Mouse (Mus musculus): ENCODE results near the gene Tbc1d10c. TPM values are rescaled to one million over a fixed set of nuclear protein-coding genes. Genes with fewer than 3 reads are reported as not detected.
"Not testable (repeated sequence)": the region's sequence is repeated elsewhere in the genome, so short reads cannot be mapped to it uniquely, and the experiment has no call there.

Tbc1d10c gene
- polyA plus RNA-seq, 1 experiment = 4.5 TPM

DNA sequence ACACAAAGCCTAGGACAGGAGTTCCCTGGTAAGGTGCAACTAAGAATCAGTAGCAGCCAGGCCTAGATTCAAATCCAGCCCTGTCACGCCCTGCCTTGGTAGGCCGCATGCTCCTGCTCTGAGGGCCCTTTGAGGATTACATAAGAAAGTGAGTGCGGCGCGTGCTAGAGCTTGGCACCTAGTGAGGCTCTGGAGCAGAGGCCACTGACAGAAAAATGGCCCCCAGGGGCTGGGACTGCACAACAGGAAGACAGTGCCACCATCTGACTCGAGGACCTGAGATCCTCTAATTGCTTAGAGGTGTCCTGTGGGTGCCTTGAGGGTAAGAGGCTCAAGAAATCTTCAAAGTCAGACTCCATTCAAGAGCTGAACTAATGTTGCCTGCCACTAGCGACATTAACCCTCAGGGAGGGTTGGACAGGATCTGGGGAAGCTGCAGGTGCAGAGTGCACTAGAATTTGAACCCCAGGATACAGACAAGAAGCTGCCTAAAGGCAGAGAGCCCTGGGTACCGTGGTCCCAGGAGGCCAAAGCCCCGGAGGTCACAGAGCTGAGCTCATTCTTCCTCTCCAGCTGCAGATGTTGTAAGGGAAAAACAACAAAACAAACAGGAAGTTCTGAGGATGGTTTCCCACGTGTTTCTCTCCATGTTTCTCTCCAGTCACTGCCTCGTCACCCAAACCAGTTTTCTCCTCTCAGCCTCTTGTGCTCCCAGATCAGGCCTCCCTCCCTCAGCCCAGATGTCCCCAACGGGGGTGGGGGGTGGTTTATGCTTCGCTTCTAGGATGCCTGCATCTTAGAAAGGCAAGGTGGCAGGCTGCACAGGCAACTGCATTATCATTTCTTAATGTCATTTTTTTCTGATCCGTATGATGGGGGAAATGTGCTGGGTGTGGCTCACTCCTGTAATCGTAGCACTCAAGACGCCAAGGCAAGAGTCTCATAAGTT, 46.3 kb downstream of the Tbc1d10c start:
- DNase-seq (ENCODE audit: low read depth) = no peak

- DNase-seq (ENCODE audit: low read depth) = no peak
These were observed 47.3 kb downstream of the Tbc1d10c start, which contains the start of gene Cabp4 for GRCm38 (mm10) chr19:4143759-4144268. Gene Cabp4 (minus strand): TSS chr19:4144033.

- no peak for DNase-seq (ENCODE audit: low read depth)
These were observed 48.5 kb downstream of the Tbc1d10c start for GRCm38 (mm10) chr19:4142416-4143173.

DNA sequence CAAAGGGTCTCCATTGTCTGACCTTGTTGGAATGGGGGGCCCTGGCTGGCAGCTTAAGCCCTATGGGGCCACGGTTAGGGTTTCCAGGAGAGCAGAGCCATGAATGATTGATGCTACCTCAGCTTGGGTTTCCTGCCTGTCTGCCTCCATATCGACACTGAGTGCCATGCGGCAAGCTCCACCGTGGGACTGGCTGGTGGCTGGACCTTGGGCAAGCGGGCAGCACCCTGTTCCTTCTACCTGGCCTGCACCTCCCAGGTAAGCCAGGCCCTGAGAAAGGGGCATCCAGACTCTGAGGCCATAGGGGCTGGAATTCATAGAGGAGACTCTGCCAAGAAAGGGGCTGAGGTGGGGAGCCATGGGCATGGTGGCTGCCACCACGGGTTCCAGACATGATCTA, 50.9 kb downstream of the Tbc1d10c start:
- no peak for DNase-seq (ENCODE audit: low read depth)

- no peak for DNase-seq (ENCODE audit: low read depth)
These were observed 51.6 kb downstream of the Tbc1d10c start, which contains the start of gene Gpr152 for GRCm38 (mm10) chr19:4139446-4139845. Gene Gpr152 (plus strand): TSS chr19:4139787.

GRCm38 (mm10) chr19:4137913-4138312, 53.2 kb downstream of the Tbc1d10c start:
- no peak for DNase-seq (ENCODE audit: low read depth)

- DNase-seq (ENCODE audit: low read depth) = no peak
These were observed 54.6 kb downstream of the Tbc1d10c start for GRCm38 (mm10) chr19:4136463-4136862.

GRCm38 (mm10) chr19:4135963-4136345, 55.1 kb downstream of the Tbc1d10c start:
- not testable (repeated sequence) for DNase-seq (ENCODE audit: low read depth)

DNA sequence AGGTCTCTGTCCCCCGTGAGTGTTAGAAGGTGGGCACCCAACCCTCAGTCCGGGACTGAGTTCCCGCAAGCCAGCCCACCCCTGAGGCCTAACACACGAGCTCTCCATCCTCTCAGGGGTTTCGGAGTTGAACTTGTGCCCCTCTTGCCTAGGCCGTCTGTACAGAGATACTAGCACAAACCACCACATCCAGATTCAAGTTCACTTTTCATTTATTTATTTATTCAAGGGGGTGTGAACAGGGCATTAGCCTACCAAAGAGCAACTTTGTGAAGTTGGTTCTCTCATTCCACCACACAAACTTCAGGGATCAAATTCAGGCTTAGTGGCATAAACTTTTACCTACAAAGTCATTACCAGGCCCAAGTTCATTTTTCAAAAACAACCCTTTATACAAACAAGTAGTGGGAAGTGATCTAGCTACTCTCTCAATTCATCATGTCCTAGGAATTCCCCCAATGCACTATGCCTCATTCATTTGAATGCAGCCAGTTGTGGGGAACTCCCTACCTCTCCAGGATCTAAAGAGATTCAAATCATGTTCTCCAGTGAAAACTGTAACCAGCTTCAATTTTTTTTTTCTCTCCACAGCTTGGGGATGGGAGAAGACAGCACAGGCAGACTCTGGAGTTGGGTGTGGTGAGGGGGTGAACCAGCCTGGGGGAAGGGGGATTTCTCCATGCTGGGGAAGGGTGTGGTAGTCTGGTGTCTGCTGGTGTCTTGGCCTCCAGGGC, 55.7 kb downstream of the Tbc1d10c start:
- DNase-seq (ENCODE audit: low read depth) = not testable (repeated sequence)

GRCm38 (mm10) chr19:4134354-4134753, 56.7 kb downstream of the Tbc1d10c start:
- no peak for DNase-seq (ENCODE audit: low read depth)

Other genes with a start within 250 kb of the Tbc1d10c start
- 0.51 and 0.86 TPM in 2 replicates for gene Aldh3b3, start 232.6 kb downstream of the Tbc1d10c start, polyA plus RNA-seq (2012; rRNA removed)
- 20.1 and 30.9 TPM in 2 replicates for gene Aldh3b2, start 219.0 kb downstream of the Tbc1d10c start, polyA plus RNA-seq (2012; rRNA removed)
- 45.4 and 50.9 TPM in 2 replicates for gene Acy3, start 204.7 kb downstream of the Tbc1d10c start, polyA plus RNA-seq (2012; rRNA removed)
- not detected in 2 replicates for gene Tbx10, start 198.5 kb downstream of the Tbc1d10c start, polyA plus RNA-seq (2012; rRNA removed)
- 10.2 and 19.7 TPM in 2 replicates for gene Nudt8, start 190.7 kb downstream of the Tbc1d10c start, polyA plus RNA-seq (2012; rRNA removed)
- 1.3 and 1.4 TPM in 2 replicates for gene Gm49405, start 190.7 kb downstream of the Tbc1d10c start, polyA plus RNA-seq (2012; rRNA removed)
- gene Doc2g, start 188.0 kb downstream of the Tbc1d10c start, polyA plus RNA-seq (2012; rRNA removed) = 5.5 and 6.1 TPM in 2 replicates
- 152 and 165 TPM in 2 replicates for gene Ndufv1, start 178.5 kb downstream of the Tbc1d10c start, polyA plus RNA-seq (2012; rRNA removed)
- 787 and 813 TPM in 2 replicates for gene Gstp1, start 153.3 kb downstream of the Tbc1d10c start, polyA plus RNA-seq (2012; rRNA removed)
- gene Gstp2, start 145.3 kb downstream of the Tbc1d10c start, polyA plus RNA-seq (2012; rRNA removed) = 14.7 and 39.9 TPM in 2 replicates
- 0.93 and 3.0 TPM in 2 replicates for gene Gstp3, start 131.7 kb downstream of the Tbc1d10c start, polyA plus RNA-seq (2012; rRNA removed)
- gene Cabp2, start 109.7 kb downstream of the Tbc1d10c start, polyA plus RNA-seq (2012; rRNA removed) = not detected in 2 replicates
- gene Cdk2ap2, start 94.1 kb downstream of the Tbc1d10c start, polyA plus RNA-seq (2012; rRNA removed) = 162 and 208 TPM in 2 replicates
- 68.4 and 81.9 TPM in 2 replicates for gene Pitpnm1, start 91.3 kb downstream of the Tbc1d10c start, polyA plus RNA-seq (2012; rRNA removed)
- 99.1 and 121 TPM in 2 replicates for gene Aip, start 65.4 kb downstream of the Tbc1d10c start, polyA plus RNA-seq (2012; rRNA removed)
- 0.20 and 0.39 TPM in 2 replicates for gene Gpr152, start 51.5 kb downstream of the Tbc1d10c start, polyA plus RNA-seq (2012; rRNA removed)
- 0.15 and 0.28 TPM in 2 replicates for gene Cabp4, start 47.3 kb downstream of the Tbc1d10c start, polyA plus RNA-seq (2012; rRNA removed)
- 251 and 287 TPM in 2 replicates for gene Coro1b, start 42.7 kb downstream of the Tbc1d10c start, polyA plus RNA-seq (2012; rRNA removed)
- 5.8 and 5.9 TPM in 2 replicates for gene Ptprcap, start 37.7 kb downstream of the Tbc1d10c start, polyA plus RNA-seq (2012; rRNA removed)
- gene Rps6kb2, start 27.9 kb downstream of the Tbc1d10c start, polyA plus RNA-seq (2012; rRNA removed) = 31.1 and 32.0 TPM in 2 replicates
- 8.4 and 10.0 TPM in 2 replicates for gene Carns1, start 15.8 kb downstream of the Tbc1d10c start, polyA plus RNA-seq (2012; rRNA removed)
- 570 and 585 TPM in 2 replicates for gene Ppp1ca, start 781 bp upstream of the Tbc1d10c start, polyA plus RNA-seq (2012; rRNA removed)
- 27.3 and 31.9 TPM in 2 replicates for gene Rad9a, start 10.4 kb upstream of the Tbc1d10c start, polyA plus RNA-seq (2012; rRNA removed)
- gene Clcf1, start 23.0 kb upstream of the Tbc1d10c start, polyA plus RNA-seq (2012; rRNA removed) = 6.6 and 7.9 TPM in 2 replicates
- 1.2 TPM in 1 of 2 replicates, not detected in the other for gene AC109138.7, start 23.1 kb upstream of the Tbc1d10c start, polyA plus RNA-seq (2012; rRNA removed)
- 111 and 164 TPM in 2 replicates for gene Pold4, start 40.6 kb upstream of the Tbc1d10c start, polyA plus RNA-seq (2012; rRNA removed)
- gene Ssh3, start 77.9 kb upstream of the Tbc1d10c start, polyA plus RNA-seq (2012; rRNA removed) = 87.3 and 91.4 TPM in 2 replicates
- 12.6 and 13.7 TPM in 2 replicates for gene Ankrd13d, start 91.9 kb upstream of the Tbc1d10c start, polyA plus RNA-seq (2012; rRNA removed)
- gene Grk2, start 114.9 kb upstream of the Tbc1d10c start, polyA plus RNA-seq (2012; rRNA removed) = 74.0 and 79.1 TPM in 2 replicates
- 119 and 122 TPM in 2 replicates for gene Kdm2a, start 207.0 kb upstream of the Tbc1d10c start, polyA plus RNA-seq (2012; rRNA removed)
- gene Rhod, start 248.1 kb upstream of the Tbc1d10c start, polyA plus RNA-seq (2012; rRNA removed) = 18.6 and 26.0 TPM in 2 replicates

Measured in gonadal fat pad, adult 2 months (tissue).